Mouse (Mus musculus) testis, adult 2 months (tissue): Measurements from ENCODE around the gene Zfp553. TPM values are rescaled to one million over a fixed set of nuclear protein-coding genes. Genes with fewer than 3 reads are reported as not detected.

Experiments
- H3K27ac ChIP-seq: fragments of 200-500 bp; 2 replicates; pipeline ENCODE4 v1.5.1; 2012; ENCODE audit warnings: low read depth, low read length; ENCODE audit not compliant: control insufficient read depth, insufficient read depth
- H3K27me3 ChIP-seq: fragments of 200-500 bp; 2 replicates; pipeline ENCODE4 v1.6.1; 2012; ENCODE audit warnings: mild to moderate bottlenecking, low read length, moderate library complexity; ENCODE audit not compliant: control insufficient read depth, insufficient read depth
- H3K36me3 ChIP-seq: fragments of 200-500 bp; 2 replicates; pipeline ENCODE4 v1.6.1; 2012; ENCODE audit warnings: mild to moderate bottlenecking, low read length; ENCODE audit not compliant: control insufficient read depth, insufficient read depth
- H3K4me1 ChIP-seq: fragments of 200-500 bp; 2 replicates; pipeline ENCODE4 v1.6.1; 2012; ENCODE audit warnings: low read length; ENCODE audit not compliant: control insufficient read depth, insufficient read depth
- H3K4me3 ChIP-seq: fragments of 200-500 bp; 2 replicates; pipeline ENCODE4 v1.5.1; 2012; ENCODE audit warnings: low read depth, mild to moderate bottlenecking, low read length, moderate library complexity, mixed read lengths; ENCODE audit not compliant: control insufficient read depth
- CTCF ChIP-seq: fragments of 200-500 bp; IDR thresholded peaks from 2 replicates; pipeline ENCODE4 v1.5.1; 2012; ENCODE audit warnings: low read depth, mild to moderate bottlenecking, inconsistent platforms, low read length, moderate library complexity; ENCODE audit not compliant: control insufficient read depth, insufficient read depth, insufficient replicate concordance
- POLR2A ChIP-seq: fragments of 200-500 bp; IDR thresholded peaks from 2 replicates; pipeline ENCODE4 v1.6.1; 2012; ENCODE audit warnings: low read depth, mild to moderate bottlenecking, inconsistent platforms, low read length, moderate library complexity; ENCODE audit not compliant: control insufficient read depth
- polyA plus RNA-seq: library from polyadenylated mRNA; depleted of rRNA; stranded (reverse); fragments of >200 nt; gene quantifications from 2 replicates; pipeline ENCODE4 v1.2.3, GENCODE M21; 2012; rRNA removed

Zfp553 gene
- polyA plus RNA-seq, 1 experiment, result 3.7 TPM

- Histone ChIP-seq H3K27ac (no peak overlapping the region), H3K4me3 (no peak overlapping the region), H3K27me3 (no peaks in the 10 kb centered on the region), H3K36me3 (no peaks in the 10 kb centered on the region), H3K4me1 (peaks cover 10% of the 10 kb centered on the region)
- TF ChIP-seq CTCF, result peak; percentile 40; the same call in 1 of the 2 replicates
- TF ChIP-seq POLR2A, result no peak
Observed at GRCm38 (mm10) chr7:127278311-127278710, 45.5 kb downstream of the Zfp553 start.

GRCm38 (mm10) chr7:127280092-127280491, 47.2 kb downstream of the Zfp553 start:
- H3K27ac ChIP-seq, result no peak overlapping the region
- H3K36me3 ChIP-seq, result no peaks in the 10 kb centered on the region
- TF ChIP-seq CTCF, result no peak
- TF ChIP-seq POLR2A, result no peak
- H3K4me1 ChIP-seq, result peaks cover 10% of the 10 kb centered on the region
- H3K4me3 ChIP-seq, result no peak overlapping the region
- no peaks in the 10 kb centered on the region for H3K27me3 ChIP-seq

- H3K4me3 ChIP-seq, result no peak overlapping the region
- no peaks in the 10 kb centered on the region for H3K36me3 ChIP-seq
- H3K27ac ChIP-seq, result no peak overlapping the region
- TF ChIP-seq CTCF (no peak), POLR2A (no peak)
- no peaks in the 10 kb centered on the region for H3K27me3 ChIP-seq
- H3K4me1 ChIP-seq, result peaks cover 10% of the 10 kb centered on the region
Observed at GRCm38 (mm10) chr7:127281114-127281513, 48.3 kb downstream of the Zfp553 start.

GRCm38 (mm10) chr7:127282190-127282589, 49.3 kb downstream of the Zfp553 start:
- TF ChIP-seq POLR2A, result no peak
- no peak for TF ChIP-seq CTCF
- Histone ChIP-seq H3K4me1 (peaks cover 5% of the 10 kb centered on the region; the same call in 1 of the 2 replicates), H3K4me3 (no peak overlapping the region), H3K27me3 (no peaks in the 10 kb centered on the region), H3K27ac (no peak overlapping the region), H3K36me3 (no peaks in the 10 kb centered on the region)

- H3K4me3 ChIP-seq, result no peak overlapping the region
- H3K27ac ChIP-seq, result no peak overlapping the region
- no peaks in the 10 kb centered on the region for H3K27me3 ChIP-seq
- H3K4me1 ChIP-seq, result no peaks in the 10 kb centered on the region
- H3K36me3 ChIP-seq, result no peaks in the 10 kb centered on the region
- TF ChIP-seq POLR2A (no peak), CTCF (no peak)
Observed at GRCm38 (mm10) chr7:127285154-127285553, 52.3 kb downstream of the Zfp553 start.

Other genes starting within 250 kb of the Zfp553 start
- gene Mvp, start 218.4 kb upstream of the Zfp553 start, polyA plus RNA-seq, result 3.0 and 4.0 TPM in 2 replicates
- 0.90 and 1.2 TPM in 2 replicates for gene Pagr1b, start 216.6 kb upstream of the Zfp553 start, polyA plus RNA-seq
- 1.3 and 2.0 TPM in 2 replicates for gene Pagr1a, start 215.7 kb upstream of the Zfp553 start, polyA plus RNA-seq
- 13.5 and 16.2 TPM in 2 replicates for gene Gm42742, start 212.0 kb upstream of the Zfp553 start, polyA plus RNA-seq
- 2.7 and 3.4 TPM in 2 replicates for gene Prrt2, start 211.8 kb upstream of the Zfp553 start, polyA plus RNA-seq
- gene Maz, start 206.0 kb upstream of the Zfp553 start, polyA plus RNA-seq, result 59.1 and 59.6 TPM in 2 replicates
- gene Kif22, start 190.6 kb upstream of the Zfp553 start, polyA plus RNA-seq, result 10.2 and 11.2 TPM in 2 replicates
- 0.76 and 0.93 TPM in 2 replicates for gene Zg16, start 145.7 kb upstream of the Zfp553 start, polyA plus RNA-seq
- 4.6 and 4.9 TPM in 2 replicates for gene AI467606, start 141.7 kb upstream of the Zfp553 start, polyA plus RNA-seq
- gene Qprt, start 110.8 kb upstream of the Zfp553 start, polyA plus RNA-seq, result 0.05 and 0.22 TPM in 2 replicates
- gene Spn, start 95.2 kb upstream of the Zfp553 start, polyA plus RNA-seq, result 0.09 and 0.10 TPM in 2 replicates
- 19.6 and 27.8 TPM in 2 replicates for gene Cd2bp2, start 37.0 kb upstream of the Zfp553 start, polyA plus RNA-seq
- 5.1 and 6.3 TPM in 2 replicates for gene Tbc1d10b, start 24.6 kb upstream of the Zfp553 start, polyA plus RNA-seq
- 1.3 and 1.4 TPM in 2 replicates for gene Mylpf, start 24.2 kb upstream of the Zfp553 start, polyA plus RNA-seq
- gene Sept1, start 69 bp downstream of the Zfp553 start, polyA plus RNA-seq, result 2.8 and 3.2 TPM in 2 replicates
- 41.0 and 48.4 TPM in 2 replicates for gene Zfp771, start 11.2 kb downstream of the Zfp553 start, polyA plus RNA-seq
- gene Dctpp1, start 27.6 kb downstream of the Zfp553 start, polyA plus RNA-seq, result 22.2 and 23.7 TPM in 2 replicates
- gene Sephs2, start 41.0 kb downstream of the Zfp553 start, polyA plus RNA-seq, result 79.1 and 84.0 TPM in 2 replicates
- 0.79 and 0.93 TPM in 2 replicates for gene Itgal, start 63.2 kb downstream of the Zfp553 start, polyA plus RNA-seq
- 42.7 and 45.0 TPM in 2 replicates for gene Zfp768, start 112.5 kb downstream of the Zfp553 start, polyA plus RNA-seq
- 1.0 and 1.4 TPM in 2 replicates for gene Zfp747, start 143.0 kb downstream of the Zfp553 start, polyA plus RNA-seq
- gene 9130019O22Rik, start 154.1 kb downstream of the Zfp553 start, polyA plus RNA-seq, result 0.32 and 0.37 TPM in 2 replicates
- gene E430018J23Rik, start 160.6 kb downstream of the Zfp553 start, polyA plus RNA-seq, result 6.2 and 6.7 TPM in 2 replicates
- gene Zfp764, start 173.8 kb downstream of the Zfp553 start, polyA plus RNA-seq, result 0.30 and 0.31 TPM in 2 replicates
- gene Zfp688, start 189.0 kb downstream of the Zfp553 start, polyA plus RNA-seq, result 18.6 and 30.1 TPM in 2 replicates
- 11.2 and 12.7 TPM in 2 replicates for gene Zfp689, start 216.1 kb downstream of the Zfp553 start, polyA plus RNA-seq
- 55.4 and 58.4 TPM in 2 replicates for gene Prr14, start 226.6 kb downstream of the Zfp553 start, polyA plus RNA-seq
- gene Fbrs, start 246.1 kb downstream of the Zfp553 start, polyA plus RNA-seq, result 42.8 and 44.8 TPM in 2 replicates